ENCODE assay signal across 9 mouse cellular contexts in the genomic region with DNA sequence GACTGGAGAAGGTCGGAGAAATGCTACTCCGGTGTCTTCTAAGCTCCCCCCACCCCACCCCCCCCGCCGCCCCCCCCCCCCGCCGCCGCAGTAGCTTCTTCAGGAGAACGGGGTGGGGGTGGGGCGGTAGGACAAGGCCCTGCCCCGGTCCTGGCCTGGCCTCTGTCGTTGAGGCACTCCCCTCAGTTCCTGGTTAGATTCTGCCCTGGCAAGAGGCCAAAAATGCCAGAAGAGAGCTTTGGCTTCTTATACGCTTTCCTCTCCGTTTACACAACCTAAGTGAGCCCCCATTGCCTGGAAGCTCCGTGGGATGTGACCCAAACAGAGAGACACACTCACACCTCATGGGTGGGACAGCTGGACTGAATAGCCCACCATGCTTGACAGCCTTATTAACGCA.
A peak's percentile ranks its signal among the peaks of the same experiment; 100 is the strongest.
DNase-seq lines count a peak whose midpoint lies in the region.
"Had no signal": no experiment of that assay in that cellular context is flagged by ENCODE, and none has a peak within 500 bp of the region (broad histone marks: within the 10 kb centered on the region; RNA-seq: fewer than 3 reads in every experiment).

No protein-coding gene starts in this region.

- DNase-seq in adrenal gland, adult 2 months = peak; percentile 9
- no peak for DNase-seq in adrenal gland, postnatal 4 days (ENCODE audit: low spot score in 2 of 2)
- DNase-seq in kidney, adult 18-20 months = peak; percentile 13
- no peak for DNase-seq in kidney, adult 8-10 months
- peak; percentile 22 for DNase-seq in ovary, postnatal 36 days (ENCODE audit: low spot score)
- no peak for DNase-seq in ovary, adult 18-20 months (ENCODE audit: low spot score)
- DNase-seq in testis, postnatal 10 days (ENCODE audit: low spot score) = peak; percentile 56
- DNase-seq in right cerebral cortex, postnatal 36 days (ENCODE audit: low spot score in 2 of 2) = no peak
- DNase-seq: gastrocnemius, adult 2 months had no signal

Comparison
In these comparisons a context has a peak if more than half of its experiments do, and no peak if none do; other contexts are left out.
1. DNase-seq: peak in adrenal gland, adult 2 months (single experiment), kidney, adult 18-20 months (single experiment), ovary, postnatal 36 days (single experiment) and testis, postnatal 10 days (single experiment); none in adrenal gland, postnatal 4 days (0 of 2), kidney, adult 8-10 months (0 of 2), ovary, adult 18-20 months (single experiment) and right cerebral cortex, postnatal 36 days (0 of 2).